Mouse (Mus musculus) G1E-ER4 (cell line): ENCODE measurements around the gene Cstf1. TPM values are rescaled to one million over a fixed set of nuclear protein-coding genes. Genes with fewer than 3 reads are reported as not detected.

Experiments used
- GATA1 ChIP-seq: IDR thresholded peaks from one replicate; pipeline ENCODE4 v1.8.0; 2012; ENCODE audit warnings: low read length, inconsistent platforms
- polyA plus RNA-seq: library from polyadenylated mRNA; stranded (reverse); fragments of >175 nt; gene quantifications from 2 replicates; pipeline ENCODE4 v1.2.3, GENCODE M21; 2012

Gene Cstf1
- 9.6 and 23.4 TPM in 2 replicates for polyA plus RNA-seq

- TF ChIP-seq GATA1 = no peak
Observed at GRCm38 (mm10) chr2:172370411-172371223, at the start of gene Cstf1, which contains the start of gene Aurka. Gene Cstf1 (plus strand): TSS chr2:172370681. Gene Aurka (minus strand): TSS chr2:172370535.

GRCm38 (mm10) chr2:172320878-172321277 lies 49.6 kb upstream of the Cstf1 start:
- TF ChIP-seq GATA1 = no peak

GRCm38 (mm10) chr2:172328248-172328647 lies 42.2 kb upstream of the Cstf1 start:
- TF ChIP-seq GATA1 = no peak

- no peak for TF ChIP-seq GATA1
Observed at GRCm38 (mm10) chr2:172329179-172329578, 41.3 kb upstream of the Cstf1 start.

DNA sequence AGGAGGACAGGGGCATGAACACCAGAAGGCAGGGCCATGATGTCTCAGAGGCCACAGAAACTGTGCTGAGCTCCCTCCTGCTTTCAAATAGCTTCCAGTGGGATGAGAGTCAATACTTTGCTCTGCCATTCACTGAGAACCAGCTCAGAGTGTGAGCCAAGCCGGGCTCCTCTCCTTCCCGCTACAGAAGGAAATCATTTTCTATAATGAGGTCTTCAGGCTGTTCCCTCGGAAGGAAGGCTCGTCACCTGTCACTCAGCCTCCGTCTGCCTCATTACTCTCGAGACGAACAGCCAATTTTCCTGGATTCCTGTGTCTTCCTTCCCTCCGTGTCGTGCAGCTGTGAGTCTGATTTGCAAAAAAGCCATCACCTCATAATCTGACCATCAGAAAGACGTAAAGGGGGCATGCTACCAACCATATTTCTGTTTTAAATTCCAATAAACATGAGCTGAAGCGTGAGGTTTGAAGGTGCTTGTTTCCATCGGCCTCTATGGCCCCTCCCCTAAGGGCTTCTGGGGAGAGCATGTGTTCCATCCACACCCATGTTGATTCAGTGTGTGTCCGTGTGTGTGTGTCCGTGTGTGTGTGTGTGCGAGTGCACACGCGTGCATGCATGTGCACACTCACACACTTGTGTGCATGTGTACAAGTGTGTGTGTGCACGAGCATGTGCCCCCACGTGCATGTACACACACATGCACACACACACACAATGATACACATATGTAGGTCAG lies 32.1 kb upstream of the Cstf1 start:
- no peak for TF ChIP-seq GATA1

GRCm38 (mm10) chr2:172340936-172341335 lies 29.5 kb upstream of the Cstf1 start:
- TF ChIP-seq GATA1 = no peak

- no peak for TF ChIP-seq GATA1
Observed at GRCm38 (mm10) chr2:172341606-172342005, 28.9 kb upstream of the Cstf1 start.

DNA sequence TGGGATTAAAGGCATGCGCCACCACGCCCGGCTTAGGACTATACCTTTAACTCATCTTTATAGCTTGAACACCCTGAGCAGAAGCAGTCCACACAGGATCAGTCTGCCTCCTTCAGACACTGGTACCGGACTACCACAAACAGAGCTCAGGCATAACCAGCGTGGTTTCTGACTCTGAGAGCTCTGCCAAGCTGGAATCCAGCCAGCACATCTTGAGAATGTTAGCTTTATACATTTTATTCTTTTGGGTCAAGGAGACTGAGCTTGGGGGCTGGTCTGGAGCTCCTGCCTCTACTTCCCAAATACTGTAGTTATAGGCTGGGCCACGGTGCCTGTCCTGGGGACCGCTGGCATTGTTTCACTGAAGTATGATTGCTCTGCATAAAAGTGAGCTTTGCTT lies 26.7 kb upstream of the Cstf1 start:
- no peak for TF ChIP-seq GATA1

DNA sequence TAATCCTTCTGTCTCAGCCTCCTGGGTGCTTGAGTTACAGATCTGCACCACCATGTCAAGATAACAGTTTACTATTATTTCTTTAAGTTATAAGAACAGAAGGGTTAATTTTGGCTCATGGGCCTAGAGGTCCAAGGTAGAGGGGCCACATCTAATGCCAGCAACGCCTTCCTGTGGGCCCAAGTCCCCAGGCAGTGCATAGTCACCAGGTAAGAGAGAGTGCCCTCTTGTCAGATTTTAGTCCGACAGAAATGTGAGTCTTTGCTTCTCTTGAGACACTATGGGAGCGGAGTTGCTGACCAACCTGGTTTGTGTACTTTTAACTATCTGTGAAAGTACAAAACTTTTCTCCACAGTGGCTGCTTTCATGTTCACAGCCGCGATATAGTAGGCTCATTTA lies 25.8 kb upstream of the Cstf1 start:
- no peak for TF ChIP-seq GATA1

GRCm38 (mm10) chr2:172345258-172345738 lies 25.2 kb upstream of the Cstf1 start, which contains the start of gene Fam210b:
Gene Fam210b (plus strand): TSS chr2:172345565.
- no peak for TF ChIP-seq GATA1

DNA sequence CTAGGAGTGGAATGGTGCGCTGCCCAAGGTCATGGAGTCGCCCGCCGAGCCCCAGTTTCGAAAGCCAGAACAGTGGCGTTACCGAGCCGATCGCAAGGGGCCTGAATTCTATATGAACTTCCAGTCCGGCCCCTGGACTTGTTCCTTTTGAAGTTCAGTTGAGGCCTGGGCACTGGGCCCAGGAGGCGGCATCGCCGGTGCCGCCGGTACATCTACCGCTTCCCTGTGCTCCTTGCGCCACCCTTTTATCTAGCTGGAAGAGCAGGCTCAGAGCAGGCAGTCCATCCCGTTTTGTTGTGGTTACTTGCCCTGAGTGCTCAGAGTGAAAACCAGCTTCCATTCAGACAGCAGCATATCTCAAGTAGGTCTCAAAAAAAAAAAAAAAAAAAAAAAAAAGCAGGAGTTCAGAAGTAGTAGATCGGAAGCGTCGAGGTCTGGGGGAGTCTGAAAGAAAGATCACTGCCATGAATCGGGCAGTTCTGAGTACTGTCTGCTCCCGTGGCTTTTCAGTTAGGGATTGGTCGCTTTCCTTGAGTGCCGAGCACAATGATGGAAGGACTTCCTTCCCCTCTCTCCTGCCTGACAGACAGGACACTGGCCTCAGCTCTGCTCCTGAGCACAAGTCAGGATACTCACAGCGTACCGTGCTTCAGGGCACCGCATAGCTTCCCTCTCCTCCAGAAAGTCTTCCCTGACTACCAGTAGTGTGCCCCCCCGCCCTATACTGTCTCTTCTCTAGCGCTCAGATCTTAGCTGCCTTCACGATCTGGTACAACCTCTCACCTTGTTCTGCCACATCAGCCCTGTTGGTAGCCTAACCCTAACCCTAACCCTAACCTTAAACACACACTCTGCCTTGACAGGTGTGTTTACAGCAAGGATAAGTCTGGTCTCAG lies 24.2 kb upstream of the Cstf1 start:
- no peak for TF ChIP-seq GATA1

- no peak for TF ChIP-seq GATA1
Observed at GRCm38 (mm10) chr2:172346933-172347611, 23.4 kb upstream of the Cstf1 start.

DNA sequence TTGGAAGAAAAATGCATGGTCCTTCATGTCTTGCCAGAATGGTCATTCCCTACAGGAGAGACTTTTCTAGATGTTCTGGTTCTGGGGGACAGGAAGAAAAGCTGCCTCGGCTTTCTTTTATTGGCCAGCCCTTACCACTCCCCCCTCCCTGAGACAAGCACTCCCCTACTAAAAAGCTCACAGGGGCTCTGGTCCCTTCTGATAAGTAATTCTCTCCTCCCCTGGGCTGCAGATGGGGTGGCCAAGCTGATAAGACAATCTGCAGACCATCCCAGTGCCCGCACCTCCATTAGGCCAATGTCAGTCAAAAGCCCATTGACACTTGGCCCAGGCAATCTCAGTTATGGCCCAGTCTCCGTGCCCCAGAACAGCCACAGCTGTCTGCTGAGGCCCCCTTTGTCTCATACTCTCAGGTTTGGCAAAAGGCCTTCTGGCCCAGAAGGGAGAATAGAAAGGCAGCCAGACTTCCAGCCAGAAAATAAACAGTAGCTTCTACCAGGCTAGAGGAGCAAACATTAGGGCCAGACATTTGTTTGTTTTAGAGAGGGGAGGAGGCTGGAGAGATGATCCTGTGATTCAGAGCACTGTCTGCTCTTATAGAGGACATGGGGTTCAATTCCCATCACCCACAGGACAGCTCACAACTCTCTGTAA lies 22.1 kb upstream of the Cstf1 start:
- peak; percentile 85 for TF ChIP-seq GATA1

GRCm38 (mm10) chr2:172349776-172350175 lies 20.7 kb upstream of the Cstf1 start:
- no peak for TF ChIP-seq GATA1
